Mouse (Mus musculus) stomach, postnatal 0 days (tissue): Measurements from ENCODE around the gene Ezh1. TPM values are rescaled to one million over a fixed set of nuclear protein-coding genes. Genes with fewer than 3 reads are reported as not detected.

Source experiments
- ATAC-seq: fragments of 200-750 bp; cut with Nextera tagmentation; 2 replicates; pipeline ENCODE4 v1.8.0; 2017; ENCODE audit not compliant: low FRiP score, low TSS enrichment
- DNase-seq: peaks from one replicate; pipeline ENCODE4 v3.0.0-alpha.2; 2016; ENCODE audit warnings: low spot score
- H3K27ac ChIP-seq: fragments of 300-500 bp; sonication (generic); replicated peaks from 2 replicates; pipeline ENCODE4 v1.5.1; 2014; ENCODE audit warnings: mild to moderate bottlenecking, control low read depth
- H3K27me3 ChIP-seq: fragments of 300-500 bp; sonication (generic); 2 replicates; pipeline ENCODE4 v1.6.1; 2014; ENCODE audit warnings: low read length; ENCODE audit not compliant: control insufficient read depth, insufficient read depth
- H3K36me3 ChIP-seq: fragments of 300-500 bp; sonication (generic); 2 replicates; pipeline ENCODE4 v1.6.1; 2014; ENCODE audit warnings: low read length, mixed read lengths; ENCODE audit not compliant: control insufficient read depth, insufficient read depth
- H3K4me1 ChIP-seq: fragments of 300-500 bp; sonication (generic); replicated peaks from 2 replicates; pipeline ENCODE4 v1.6.1; 2014; ENCODE audit warnings: antibody characterized with exemption; ENCODE audit not compliant: control insufficient read depth, insufficient read depth
- H3K4me2 ChIP-seq: fragments of 300-500 bp; sonication (generic); replicated peaks from 2 replicates; pipeline ENCODE4 v1.6.1; 2014; ENCODE audit warnings: low read depth, mild to moderate bottlenecking, control low read depth, moderate library complexity
- H3K4me3 ChIP-seq: fragments of 300-500 bp; sonication (generic); 2 replicates; pipeline ENCODE4 v1.5.1; 2014; ENCODE audit warnings: low read depth, low read length, control low read depth
- H3K9ac ChIP-seq: fragments of 300-500 bp; sonication (generic); 2 replicates; pipeline ENCODE4 v1.6.1; 2014; ENCODE audit warnings: mild to moderate bottlenecking, low read length, control low read depth, mixed read lengths
- H3K9me3 ChIP-seq: fragments of 300-500 bp; sonication (generic); 2 replicates; pipeline ENCODE4 v1.6.1; 2016; ENCODE audit warnings: low read length; ENCODE audit not compliant: control insufficient read depth
- CTCF ChIP-seq: IDR thresholded peaks from 2 replicates; pipeline ENCODE4 v1.5.1; 2016; ENCODE audit warnings: antibody characterized with exemption, low read depth, mild to moderate bottlenecking, moderate library complexity
- EP300 ChIP-seq: optimal IDR thresholded peaks from 2 replicates; pipeline ENCODE3; 2016; ENCODE audit warnings: antibody characterized with exemption
- WGBS: fragments of 180-500 bp; shearing (Covaris S2); extraction: QIAGEN DNeasy Blood & Tissue Kit; methylation state at CpG from one replicate; pipeline ENCODE4 v1.1.7; 2014; 5-methylcytosine and 5-hydroxymethylcytosine counted together
- polyA plus RNA-seq: library from polyadenylated mRNA; unstranded; fragments of >200 nt; fragmentation: Nextera tagmentation; extraction: Ambion mirVana; gene quantifications from 2 replicates; pipeline ENCODE4 v1.2.1, GENCODE M21; 2015

Ezh1 gene
- polyA plus RNA-seq, 1 experiment from 2014 or later, result 8.1 TPM

DNA sequence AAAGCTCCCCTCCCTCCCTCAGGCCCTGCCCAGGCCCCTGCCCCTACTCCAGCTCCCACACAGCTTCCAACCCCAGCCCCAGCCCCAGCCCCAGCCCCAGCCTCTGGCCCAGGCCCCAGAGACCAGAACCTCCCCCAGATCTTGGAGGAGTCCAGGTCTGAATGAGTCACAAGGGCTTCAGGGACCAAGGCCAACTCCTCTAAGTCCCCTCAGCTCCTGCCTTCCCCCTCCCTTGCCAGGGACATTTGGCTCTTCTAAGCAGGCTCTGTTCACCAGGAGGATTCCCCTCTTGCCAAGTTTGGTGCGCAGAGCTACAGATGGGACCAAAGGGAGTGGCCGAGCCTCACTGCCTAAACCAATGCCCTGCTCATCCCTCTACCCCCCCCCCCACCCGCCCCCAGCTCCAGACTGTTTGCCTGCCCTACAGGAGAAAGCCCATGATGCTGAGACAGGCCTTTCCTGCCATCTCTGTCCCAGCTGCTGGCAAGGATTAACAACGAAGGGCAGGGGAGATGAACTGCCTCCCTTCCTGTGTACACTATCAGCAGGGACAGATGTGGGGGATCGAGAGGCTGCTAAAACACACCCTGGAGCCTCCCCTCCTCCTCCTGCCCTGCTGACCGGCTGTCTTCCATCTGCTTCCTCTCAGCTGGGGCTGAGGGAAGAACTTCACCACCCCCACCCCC, 36.6 kb downstream of the Ezh1 start:
- H3K4me2 ChIP-seq, result no peak overlapping the region
- DNase-seq, result peak; percentile 52
- peak; percentile 82 for ATAC-seq
- WGBS, result 17% methylated on average over 5 of the region's 6 CpGs
- 0 out of 2 replicates have a peak, but pooled peaks cover 2% of the 10 kb centered on the region for H3K4me1 ChIP-seq
- TF ChIP-seq EP300 (no peak), CTCF (no peak)
- H3K27me3 ChIP-seq, result no peaks in the 10 kb centered on the region
- H3K27ac ChIP-seq, result peak overlapping the region; percentile 84
- H3K9ac ChIP-seq, result 0 out of 2 replicates have a peak overlapping the region, but pooled peaks have one; percentile 36
- H3K36me3 ChIP-seq, result peaks cover 6% of the 10 kb centered on the region; the same call in 1 of the 2 replicates
- H3K4me3 ChIP-seq, result no peak overlapping the region
- H3K9me3 ChIP-seq, result no peaks in the 10 kb centered on the region

DNA sequence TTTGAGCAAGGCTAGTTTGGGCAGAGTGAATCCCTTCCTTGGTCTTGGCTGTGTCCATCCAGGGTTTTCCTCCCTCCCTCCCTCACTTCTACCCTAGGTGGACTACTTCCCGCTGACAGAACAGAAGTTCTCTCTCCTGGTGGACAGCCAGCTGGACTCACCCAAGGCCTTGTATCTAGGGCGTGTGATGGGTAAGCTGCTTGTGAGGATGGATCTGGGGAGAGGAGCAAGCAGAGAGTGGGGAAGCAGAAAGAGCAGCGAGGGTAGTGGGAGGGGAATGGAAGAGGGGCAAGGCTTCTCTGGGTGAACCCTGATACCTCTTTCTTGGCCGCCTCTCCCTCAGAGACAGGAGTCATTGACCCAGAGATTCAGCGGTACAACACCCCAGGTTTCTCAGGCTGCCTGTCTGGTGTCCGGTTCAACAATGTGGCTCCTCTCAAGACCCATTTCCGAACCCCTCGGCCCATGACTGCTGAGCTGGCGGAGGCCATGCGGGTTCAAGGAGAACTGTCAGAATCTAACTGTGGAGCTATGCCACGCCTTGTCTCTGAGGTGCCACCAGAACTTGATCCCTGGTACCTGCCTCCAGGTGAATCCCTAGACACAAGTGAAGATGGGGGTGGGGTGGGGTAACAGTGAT, 38.0 kb downstream of the Ezh1 start:
- ATAC-seq (no peak), DNase-seq (no peak)
- 79% methylated on average over 11 of the region's 11 CpGs for WGBS
- TF ChIP-seq CTCF, result no peak
- no peak for TF ChIP-seq EP300
- peaks cover 4% of the 10 kb centered on the region; the same call in 1 of the 2 replicates for H3K36me3 ChIP-seq
- H3K4me1 ChIP-seq, result 0 out of 2 replicates have a peak, but pooled peaks cover 2% of the 10 kb centered on the region
- no peaks in the 10 kb centered on the region for H3K9me3 ChIP-seq
- H3K27me3 ChIP-seq, result no peaks in the 10 kb centered on the region
- H3K4me2 ChIP-seq, result no peak overlapping the region; the same call in 1 of the 2 replicates
- peak overlapping the region; percentile 84 for H3K27ac ChIP-seq
- no peak overlapping the region for H3K9ac ChIP-seq
- no peak overlapping the region for H3K4me3 ChIP-seq

DNA sequence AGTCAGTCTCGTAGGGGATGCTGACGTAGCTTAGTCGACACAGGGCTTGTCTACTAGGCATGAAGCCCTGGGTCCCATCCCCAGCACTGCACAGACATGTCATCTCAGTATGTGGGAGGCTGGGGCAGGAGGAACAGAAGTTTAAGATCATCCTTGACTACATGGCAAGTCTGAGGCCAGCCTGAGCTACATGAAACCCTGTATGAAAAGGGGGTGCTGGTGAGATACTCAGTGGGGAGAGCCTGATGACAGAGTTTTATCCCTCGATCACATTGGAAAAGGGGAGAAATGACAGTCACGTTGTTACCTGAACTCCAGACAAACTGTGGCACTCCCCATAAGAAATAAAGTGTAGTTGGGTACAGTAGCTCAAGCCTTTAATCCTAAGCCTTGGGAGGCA, 38.7 kb downstream of the Ezh1 start:
- H3K27ac ChIP-seq, result no peak overlapping the region
- 0 out of 2 replicates have a peak, but pooled peaks cover 2% of the 10 kb centered on the region for H3K4me1 ChIP-seq
- no peak overlapping the region for H3K4me2 ChIP-seq
- no peaks in the 10 kb centered on the region for H3K27me3 ChIP-seq
- H3K36me3 ChIP-seq, result peaks cover 2% of the 10 kb centered on the region; the same call in 1 of the 2 replicates
- no peak overlapping the region for H3K4me3 ChIP-seq
- TF ChIP-seq EP300 (no peak), CTCF (no peak)
- no peaks in the 10 kb centered on the region for H3K9me3 ChIP-seq
- ATAC-seq (no peak), DNase-seq (no peak)
- 93% methylated on average over 5 of the region's 5 CpGs for WGBS
- H3K9ac ChIP-seq, result no peak overlapping the region

DNA sequence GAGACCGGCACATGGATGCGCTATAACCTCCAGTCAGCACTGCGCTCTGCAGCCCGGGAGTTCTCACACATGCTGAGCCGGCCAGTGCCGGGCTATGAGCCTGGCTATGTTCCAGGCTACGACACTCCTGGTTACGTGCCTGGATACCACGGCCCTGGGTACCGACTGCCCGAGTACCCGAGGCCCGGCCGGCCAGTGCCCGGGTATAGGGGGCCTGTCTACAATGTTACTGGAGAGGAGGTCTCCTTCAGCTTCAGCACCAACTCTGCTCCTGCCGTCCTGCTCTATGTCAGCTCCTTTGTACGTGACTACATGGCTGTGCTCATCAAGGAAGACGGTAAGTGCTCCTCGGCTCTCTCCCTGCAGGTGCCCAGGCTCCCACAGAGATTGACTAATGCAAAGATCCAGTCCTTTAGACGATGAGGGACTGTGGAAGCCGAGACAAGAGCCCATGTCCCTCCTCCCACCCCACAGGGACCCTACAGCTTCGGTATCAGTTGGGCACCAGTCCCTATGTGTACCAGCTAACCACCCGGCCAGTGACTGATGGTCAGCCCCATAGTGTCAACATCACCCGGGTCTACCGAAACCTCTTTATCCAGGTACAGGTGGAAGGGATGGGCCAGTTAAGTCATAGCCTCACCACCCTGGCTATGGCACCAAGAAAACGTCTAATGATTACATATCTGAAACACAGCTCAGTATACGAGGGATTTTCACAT, 39.6 kb downstream of the Ezh1 start:
- ATAC-seq (no peak), DNase-seq (no peak)
- TF ChIP-seq CTCF, result no peak
- no peak for TF ChIP-seq EP300
- no peak overlapping the region for H3K4me2 ChIP-seq
- no peak overlapping the region for H3K27ac ChIP-seq
- 86% methylated on average over 27 of the region's 27 CpGs for WGBS
- no peak overlapping the region for H3K4me3 ChIP-seq
- H3K36me3 ChIP-seq, result peaks cover 2% of the 10 kb centered on the region; the same call in 1 of the 2 replicates
- no peaks in the 10 kb centered on the region for H3K9me3 ChIP-seq
- H3K9ac ChIP-seq, result no peak overlapping the region
- H3K4me1 ChIP-seq, result 0 out of 2 replicates have a peak, but pooled peaks cover 2% of the 10 kb centered on the region
- no peaks in the 10 kb centered on the region for H3K27me3 ChIP-seq

DNA sequence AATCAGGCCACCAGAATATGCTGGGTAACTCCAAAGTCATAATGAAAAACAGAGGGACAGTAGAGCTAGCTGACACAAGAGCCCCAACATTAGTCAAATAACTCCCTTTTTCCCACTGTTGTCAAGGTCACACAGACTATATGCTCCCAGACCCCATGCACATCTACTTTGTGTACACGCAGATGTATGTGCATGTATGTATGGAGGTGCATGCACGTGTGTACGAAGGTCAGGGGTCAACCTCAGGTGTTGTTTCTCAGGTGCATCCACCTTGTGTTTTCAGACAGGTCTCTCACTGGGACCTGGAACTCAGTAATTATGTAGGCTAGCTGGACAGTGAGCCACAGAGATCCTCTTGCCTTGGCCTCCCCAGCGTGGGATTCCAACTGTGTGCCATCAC, 40.8 kb downstream of the Ezh1 start:
- no peak for ATAC-seq
- H3K36me3 ChIP-seq, result no peaks in the 10 kb centered on the region

More for the DNA sequence above, 40.8 kb downstream of the Ezh1 start:
- Histone ChIP-seq H3K27me3 (no peaks in the 10 kb centered on the region), H3K4me2 (no peak overlapping the region), H3K4me3 (no peak overlapping the region), H3K27ac (no peak overlapping the region), H3K9ac (no peak overlapping the region), H3K9me3 (no peaks in the 10 kb centered on the region), H3K4me1 (0 out of 2 replicates have a peak, but pooled peaks cover 2% of the 10 kb centered on the region)
- DNase-seq, result no peak
- no peak for TF ChIP-seq CTCF
- no peak for TF ChIP-seq EP300
- 92% methylated on average over 4 of the region's 4 CpGs for WGBS
